Mouse (Mus musculus): ENCODE data around the gene Wdr89.

Gene Wdr89

DNA sequence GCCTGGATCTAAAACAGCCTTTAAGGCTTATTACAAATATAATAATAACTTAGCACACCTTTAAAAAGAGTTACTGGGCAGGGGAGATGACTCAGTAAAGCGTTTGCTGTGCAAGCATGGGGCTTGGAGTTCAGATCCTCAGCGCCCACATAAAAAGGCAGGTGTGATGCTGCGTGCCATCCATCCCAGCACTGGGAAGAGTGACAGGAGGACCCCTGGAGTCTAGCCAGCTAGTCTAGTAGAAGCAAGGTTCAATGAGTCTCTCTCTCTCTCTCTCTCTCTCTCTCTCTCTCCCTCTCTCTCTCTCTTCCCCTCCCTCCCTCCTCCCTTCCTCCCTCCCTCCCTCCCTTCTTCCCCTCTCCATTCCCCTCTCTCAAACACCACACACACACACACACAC, 53.8 kb downstream of the Wdr89 start:
- DNase-seq (ENCODE audit: low read depth), result no peak

DNA sequence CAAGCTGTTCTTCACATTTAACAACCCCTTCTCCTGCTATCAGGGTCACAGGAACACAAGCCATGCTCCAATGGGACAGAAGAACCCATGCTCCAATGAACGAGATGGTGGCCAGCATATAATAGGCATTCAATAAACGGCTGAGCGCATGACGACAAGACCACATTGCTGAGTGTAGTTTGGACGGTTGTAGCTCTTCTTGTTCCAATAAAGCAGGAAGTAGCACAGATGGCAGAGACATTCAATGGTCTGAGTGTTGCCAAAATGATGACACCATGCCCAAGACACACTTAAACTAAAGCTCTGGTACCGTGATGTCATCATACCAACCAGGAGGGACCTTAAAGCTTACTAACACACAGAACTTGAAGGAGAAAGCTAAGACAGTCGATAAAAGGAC, 56.6 kb downstream of the Wdr89 start:
- DNase-seq (ENCODE audit: low read depth), result no peak

DNA sequence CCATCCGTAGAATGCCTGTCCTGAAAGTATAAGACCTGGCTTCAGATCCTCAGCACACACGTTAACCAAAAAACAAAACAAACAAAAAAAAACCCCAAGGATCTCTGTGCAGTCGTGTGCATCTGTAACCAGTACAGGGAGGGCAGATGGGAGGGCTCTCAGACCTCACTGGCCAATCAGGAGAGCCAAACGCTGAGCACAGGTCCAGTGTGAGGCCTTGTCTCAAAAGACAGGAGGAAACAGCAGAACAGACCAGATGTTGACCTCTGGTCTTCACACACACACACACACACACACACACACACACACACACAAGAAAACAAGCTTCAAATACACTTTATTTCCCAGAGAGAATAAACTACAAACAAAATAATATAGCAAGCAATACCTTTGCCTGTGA, 69.8 kb downstream of the Wdr89 start:
- peak; percentile 73 for DNase-seq (ENCODE audit: low read depth)

DNA sequence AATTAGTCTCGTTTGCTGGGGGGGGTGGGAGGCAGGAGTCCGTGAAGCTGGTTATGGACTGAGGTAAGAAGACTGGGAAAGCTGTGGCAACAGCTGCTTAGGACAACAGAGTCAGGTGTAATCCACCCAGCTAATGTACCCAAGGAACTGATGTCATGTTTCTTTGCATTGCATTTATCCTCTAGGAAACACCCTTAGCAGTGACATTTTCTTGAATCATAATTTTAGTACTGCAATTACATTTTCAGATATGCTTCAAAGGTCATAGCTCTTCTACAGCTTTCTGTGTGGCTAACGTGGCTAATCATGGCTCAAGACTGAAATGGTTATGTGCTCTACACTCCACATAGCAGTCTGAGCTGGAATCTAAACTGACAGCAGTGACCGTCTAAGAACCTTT, 70.3 kb downstream of the Wdr89 start:
- no peak for DNase-seq (ENCODE audit: low read depth)

DNA sequence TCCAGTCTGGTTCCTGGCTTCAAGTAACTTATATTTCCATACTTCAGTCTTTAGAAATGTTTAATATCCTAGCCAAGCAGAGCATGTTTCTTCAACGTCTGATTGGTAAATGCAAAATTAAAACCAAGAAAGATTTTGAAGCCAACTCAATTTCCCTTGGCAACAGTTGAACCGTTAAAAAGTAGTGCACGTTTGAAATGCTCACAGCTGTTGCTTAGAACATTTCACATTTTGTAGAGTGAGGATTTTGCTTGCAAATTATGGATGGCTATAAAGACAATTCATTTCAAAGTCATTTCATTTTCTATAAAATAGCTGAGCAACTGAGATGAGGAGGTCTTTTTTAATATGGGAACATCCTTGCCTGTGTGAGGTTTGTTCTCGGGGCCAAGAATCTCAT, 71.6 kb downstream of the Wdr89 start:
- no peak for DNase-seq (ENCODE audit: low read depth)

DNA sequence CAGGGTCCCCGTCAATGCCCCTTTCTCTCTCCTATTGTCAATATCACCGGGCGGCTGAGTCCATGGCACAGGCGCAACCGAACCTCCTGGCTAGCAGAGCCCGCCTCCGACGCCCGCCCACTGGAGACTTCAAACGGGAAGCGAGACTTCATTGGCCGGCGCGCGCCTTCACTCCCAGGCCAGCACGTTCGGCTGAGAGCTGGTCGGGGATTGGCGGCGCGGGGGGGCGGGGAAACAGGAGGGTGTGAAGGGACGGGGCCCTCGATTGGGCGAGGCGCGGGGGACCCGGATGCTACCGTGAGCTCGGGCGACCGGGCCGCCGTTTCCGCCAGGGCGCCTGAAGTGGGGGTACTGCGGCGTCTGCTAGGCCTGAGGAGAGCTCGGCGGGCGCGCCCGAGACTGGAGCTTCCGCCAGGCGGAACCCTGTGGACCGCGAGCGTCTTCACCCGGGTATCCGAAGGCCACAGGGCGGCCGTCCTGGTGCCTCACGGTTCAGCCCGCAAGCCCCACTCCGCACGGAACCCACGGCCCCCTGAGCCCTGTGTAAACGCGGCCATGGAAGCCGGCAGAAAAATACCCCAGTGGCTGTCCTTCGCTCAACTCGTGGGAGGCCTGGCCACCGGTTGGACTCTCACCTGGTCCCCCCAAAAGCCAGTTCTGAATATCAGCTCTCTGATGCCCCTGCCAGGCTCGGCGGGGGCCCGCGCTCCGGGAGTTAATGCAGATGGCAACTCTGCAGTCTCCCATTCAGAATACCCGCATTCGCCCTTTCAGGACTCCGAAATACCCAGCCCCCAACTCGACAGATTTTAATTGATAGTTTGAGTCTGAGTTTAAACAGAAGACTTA, 73.0 kb downstream of the Wdr89 start, which contains the start of gene Ppp2r5e:
Ppp2r5e (minus strand) TSS at position 92 of the 849 bp plus-strand sequence.
- peak; percentile 99 for DNase-seq (ENCODE audit: low read depth)

DNA sequence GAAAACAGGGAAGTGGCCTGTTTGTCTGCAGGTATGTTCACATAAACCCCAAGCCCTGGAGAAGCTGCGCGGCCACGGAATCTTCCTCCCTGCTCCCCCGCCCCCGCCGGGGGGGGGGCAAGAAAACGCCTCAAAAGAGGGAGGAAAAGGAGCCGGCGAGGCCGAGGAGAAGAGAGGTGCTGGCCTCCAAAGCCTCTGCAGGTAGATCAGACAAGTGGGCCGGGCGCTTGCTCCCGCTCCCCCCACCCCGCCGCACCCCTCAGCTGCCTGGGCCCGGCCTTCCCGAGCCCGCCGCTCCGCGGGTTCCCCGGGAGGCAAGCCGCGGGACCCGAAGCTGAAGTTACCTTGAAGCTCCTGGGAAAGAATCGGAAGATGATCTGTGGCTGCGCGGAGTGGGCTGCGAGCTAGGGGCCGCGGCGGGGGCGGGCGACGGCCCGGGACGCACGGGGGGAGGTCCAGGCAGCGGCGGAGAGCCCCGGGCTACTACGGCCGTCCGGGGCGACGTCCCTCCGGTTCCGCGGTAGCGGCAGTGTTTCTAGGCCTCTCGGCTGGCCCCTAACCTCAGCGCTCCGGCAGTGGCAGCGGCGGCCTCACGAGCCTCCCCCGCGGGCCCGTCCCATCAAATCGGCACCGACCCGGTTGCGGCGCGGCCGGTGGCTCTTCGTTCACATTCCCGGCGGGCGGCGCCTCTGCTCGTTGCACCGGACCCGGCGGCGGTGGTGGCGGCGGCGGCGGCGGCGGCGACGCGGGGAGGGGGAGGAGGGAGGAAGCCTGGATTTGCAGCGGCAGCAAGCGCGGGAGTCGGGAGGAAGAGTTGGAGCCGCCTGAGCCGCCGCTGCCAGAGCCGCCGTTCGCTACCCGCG, 73.8 kb downstream of the Wdr89 start:
- DNase-seq (ENCODE audit: low read depth), result peak; percentile 43

DNA sequence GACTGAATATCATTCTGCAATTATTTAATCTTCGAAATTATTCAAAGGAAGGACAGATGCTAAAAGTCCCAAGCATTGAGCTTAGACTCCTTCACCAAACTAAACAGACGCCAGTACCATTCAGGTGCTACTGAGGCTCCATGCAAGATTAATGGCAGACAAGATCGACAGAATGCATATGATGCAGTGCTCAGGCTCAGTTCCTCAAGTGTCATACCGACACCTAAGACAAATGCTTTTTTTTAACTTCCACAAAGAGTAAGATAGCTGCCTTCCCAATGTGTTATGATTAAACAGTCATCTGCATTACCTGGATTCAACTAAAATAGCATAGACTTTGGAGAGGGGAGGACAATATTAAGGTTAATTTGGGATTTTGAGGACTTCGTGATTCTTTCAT, 74.9 kb downstream of the Wdr89 start:
- DNase-seq (ENCODE audit: low read depth), result no peak

DNA sequence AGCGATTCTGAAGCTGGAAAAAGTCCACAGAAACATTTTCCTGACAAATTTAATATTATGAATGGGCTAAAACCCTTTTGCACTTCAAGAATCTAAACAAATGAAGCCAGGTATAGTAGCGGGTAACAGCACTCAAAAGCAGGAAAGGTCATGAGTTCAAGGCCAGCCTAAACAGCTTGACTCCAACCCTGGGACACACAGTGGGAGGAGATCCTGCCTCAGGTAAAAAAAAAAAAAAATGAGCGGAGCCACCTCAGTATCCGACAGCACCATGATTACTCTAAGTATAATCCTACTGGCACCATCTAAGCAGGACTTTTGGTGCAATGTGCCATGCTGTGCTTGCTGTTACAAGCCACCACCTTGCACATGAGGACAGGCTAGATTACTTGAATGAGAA, 75.5 kb downstream of the Wdr89 start:
- DNase-seq (ENCODE audit: low read depth), result no peak

DNA sequence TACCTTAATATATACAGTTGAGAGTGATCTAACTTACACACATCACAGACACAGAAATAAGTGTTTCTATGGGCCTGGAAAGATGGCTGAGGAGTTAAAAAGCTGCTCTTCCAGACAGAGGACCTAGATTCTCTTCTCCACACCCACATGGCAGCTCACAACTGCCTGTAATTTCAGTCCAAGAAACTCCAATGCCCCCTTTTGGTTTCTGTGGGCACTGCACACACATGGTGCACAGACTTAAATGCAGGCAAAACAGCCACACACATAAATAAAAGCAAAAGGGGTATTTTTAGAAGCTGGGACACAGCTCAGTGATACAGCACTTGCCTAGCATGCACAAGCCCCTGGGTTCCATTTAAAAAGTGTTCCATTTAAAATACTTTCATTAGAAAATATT, 81.8 kb downstream of the Wdr89 start:
- DNase-seq (ENCODE audit: low read depth), result no peak

DNA sequence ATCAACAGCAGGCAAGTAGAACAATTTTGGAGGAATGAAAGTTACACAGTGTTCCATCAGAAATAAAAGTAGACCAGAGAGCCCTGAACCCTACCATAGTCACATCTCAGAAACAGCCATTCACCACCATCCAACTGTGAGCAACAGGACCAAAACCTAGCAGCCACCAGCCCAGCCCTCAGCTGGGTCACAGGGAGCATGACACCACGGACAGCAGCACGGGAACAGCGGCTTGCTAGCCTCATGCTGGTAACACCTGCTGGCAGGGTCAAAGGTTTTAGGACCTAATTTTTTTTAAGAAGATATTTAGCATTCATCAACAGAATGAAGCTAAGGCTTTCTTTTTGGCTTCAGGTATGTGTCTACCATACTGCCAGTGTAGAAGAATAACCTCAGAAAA, 85.6 kb downstream of the Wdr89 start:
- DNase-seq (ENCODE audit: low read depth), result no peak
